Mouse (Mus musculus): ENCODE measurements at regions not wholly inside any gene's neighbourhood (a gene's known extent, or its start where the extent isn't known, plus 50 kb on each side); places are given as distances from the start of the nearest gene placed in this dataset.

- no peak for TF ChIP-seq CTCF (IDR thresholded peaks at IDR 0.05; ENCODE audit: low read depth)
- WGBS, result 76% methylated on average over 5 of the region's 5 CpGs
- no peak for ATAC-seq
Measured at GRCm38 (mm10) chr3:102673506-102673905, 60.8 kb upstream of the Tspan2 start.

GRCm38 (mm10) chr3:102674068-102674467 is 60.3 kb upstream of the Tspan2 start:
- 45% methylated on average over 2 of the region's 2 CpGs for WGBS
- ATAC-seq (no peak), DNase-seq (no peak)
- H3K36me3 ChIP-seq (ENCODE audit: insufficient read depth), result no peaks in the 10 kb centered on the region
- TF ChIP-seq CTCF (IDR thresholded peaks at IDR 0.05; ENCODE audit: low read depth), result no peak
- no peaks in the 10 kb centered on the region for H3K9me3 ChIP-seq (ENCODE audit: low read length)
- no peak overlapping the region for H3K4me2 ChIP-seq (ENCODE audit: low read depth)
- H3K4me1 ChIP-seq (ENCODE audit: insufficient read depth), result no peaks in the 10 kb centered on the region
- no peak overlapping the region for H3K4me3 ChIP-seq (ENCODE audit: low read depth, low read length)
- no peak overlapping the region for H3K27ac ChIP-seq (ENCODE audit: low read depth, low read length)
- H3K9ac ChIP-seq, result no peak overlapping the region
- H3K27me3 ChIP-seq (ENCODE audit: insufficient read depth, low read length), result no peaks in the 10 kb centered on the region

More at GRCm38 (mm10) chr3:102673506-102673905, 60.8 kb upstream of the Tspan2 start:
- Histone ChIP-seq H3K4me3 (ENCODE audit: low read depth, low read length) (no peak overlapping the region), H3K4me2 (ENCODE audit: low read depth) (no peak overlapping the region), H3K36me3 (ENCODE audit: insufficient read depth) (no peaks in the 10 kb centered on the region), H3K4me1 (ENCODE audit: insufficient read depth) (no peaks in the 10 kb centered on the region), H3K9ac (no peak overlapping the region), H3K9me3 (ENCODE audit: low read length) (no peaks in the 10 kb centered on the region), H3K27ac (ENCODE audit: low read depth, low read length) (no peak overlapping the region), H3K27me3 (ENCODE audit: insufficient read depth, low read length) (no peaks in the 10 kb centered on the region)
- DNase-seq, result no peak

- H3K27ac ChIP-seq (ENCODE audit: low read depth, low read length), result no peak overlapping the region
- WGBS, result 65% methylated on average over 7 of the region's 7 CpGs
- no peaks in the 10 kb centered on the region for H3K9me3 ChIP-seq (ENCODE audit: low read length)
Measured at GRCm38 (mm10) chr3:102676946-102677534, 57.3 kb upstream of the Tspan2 start.

GRCm38 (mm10) chr3:102678516-102678915 is 55.8 kb upstream of the Tspan2 start:
- Histone ChIP-seq H3K4me1 (ENCODE audit: insufficient read depth) (no peaks in the 10 kb centered on the region), H3K9ac (no peak overlapping the region), H3K36me3 (ENCODE audit: insufficient read depth) (no peaks in the 10 kb centered on the region), H3K27ac (ENCODE audit: low read depth, low read length) (no peak overlapping the region), H3K4me3 (ENCODE audit: low read depth, low read length) (no peak overlapping the region), H3K9me3 (ENCODE audit: low read length) (no peaks in the 10 kb centered on the region), H3K27me3 (ENCODE audit: insufficient read depth, low read length) (no peaks in the 10 kb centered on the region), H3K4me2 (ENCODE audit: low read depth) (no peak overlapping the region)
- no peak for ATAC-seq
- DNase-seq, result no peak
- no peak for TF ChIP-seq CTCF (IDR thresholded peaks at IDR 0.05; ENCODE audit: low read depth)
- 88% methylated on average over 1 of the region's 1 CpGs for WGBS

More at GRCm38 (mm10) chr3:102676946-102677534, 57.3 kb upstream of the Tspan2 start:
- no peaks in the 10 kb centered on the region for H3K27me3 ChIP-seq (ENCODE audit: insufficient read depth, low read length)
- no peak overlapping the region for H3K9ac ChIP-seq
- no peaks in the 10 kb centered on the region for H3K36me3 ChIP-seq (ENCODE audit: insufficient read depth)
- no peak overlapping the region for H3K4me3 ChIP-seq (ENCODE audit: low read depth, low read length)
- TF ChIP-seq CTCF (IDR thresholded peaks at IDR 0.05; ENCODE audit: low read depth), result peak; percentile 15; the same call in 1 of the 2 replicates
- peak; percentile 76 for DNase-seq
- no peaks in the 10 kb centered on the region for H3K4me1 ChIP-seq (ENCODE audit: insufficient read depth)
- ATAC-seq, result peak; percentile 95
- H3K4me2 ChIP-seq (ENCODE audit: low read depth), result no peak overlapping the region

GRCm38 (mm10) chr3:102682424-102682823 is 51.9 kb upstream of the Tspan2 start:
- TF ChIP-seq CTCF (IDR thresholded peaks at IDR 0.05; ENCODE audit: low read depth), result no peak
- WGBS, result 90% methylated on average over 8 of the region's 8 CpGs
- DNase-seq (no peak), ATAC-seq (no peak)
- Histone ChIP-seq H3K4me1 (ENCODE audit: insufficient read depth) (no peaks in the 10 kb centered on the region), H3K9me3 (ENCODE audit: low read length) (no peaks in the 10 kb centered on the region), H3K27me3 (ENCODE audit: insufficient read depth, low read length) (no peaks in the 10 kb centered on the region), H3K36me3 (ENCODE audit: insufficient read depth) (no peaks in the 10 kb centered on the region), H3K9ac (no peak overlapping the region), H3K4me3 (ENCODE audit: low read depth, low read length) (no peak overlapping the region), H3K27ac (ENCODE audit: low read depth, low read length) (no peak overlapping the region), H3K4me2 (ENCODE audit: low read depth) (no peak overlapping the region)

GRCm38 (mm10) chr3:102683541-102683940 is 50.8 kb upstream of the Tspan2 start:
- WGBS, result 90% methylated on average over 10 of the region's 10 CpGs
- no peaks in the 10 kb centered on the region for H3K36me3 ChIP-seq (ENCODE audit: insufficient read depth)
- DNase-seq (no peak), ATAC-seq (no peak)
- H3K9ac ChIP-seq, result no peak overlapping the region
- H3K27me3 ChIP-seq (ENCODE audit: insufficient read depth, low read length), result no peaks in the 10 kb centered on the region
- H3K4me3 ChIP-seq (ENCODE audit: low read depth, low read length), result no peak overlapping the region
- TF ChIP-seq CTCF (IDR thresholded peaks at IDR 0.05; ENCODE audit: low read depth), result no peak
- no peak overlapping the region for H3K27ac ChIP-seq (ENCODE audit: low read depth, low read length)
- H3K4me2 ChIP-seq (ENCODE audit: low read depth), result no peak overlapping the region
- no peaks in the 10 kb centered on the region for H3K9me3 ChIP-seq (ENCODE audit: low read length)
- no peaks in the 10 kb centered on the region for H3K4me1 ChIP-seq (ENCODE audit: insufficient read depth)

All from forebrain, postnatal 0 days (tissue).